Mouse (Mus musculus) cerebellum, adult (tissue): ENCODE measurements at regions not wholly inside any gene's neighbourhood (a gene's known extent, or its start where the extent isn't known, plus 50 kb on each side); places are given as distances from the start of the nearest gene placed in this dataset.
A peak's percentile ranks its signal among the peaks of the same experiment; 100 is the strongest.
"Not testable (repeated sequence)": the region's sequence is repeated elsewhere in the genome, so short reads cannot be mapped to it uniquely, and the experiment has no call there.

Experiments
- ATAC-seq: cut with Nextera tagmentation; 2 replicates; pipeline ENCODE4 v1.9.2; 2017; ENCODE audit warnings: mild to moderate bottlenecking, moderate library complexity, mixed read lengths; ENCODE audit not compliant: insufficient number of reproducible peaks, low FRiP score, low TSS enrichment

DNA sequence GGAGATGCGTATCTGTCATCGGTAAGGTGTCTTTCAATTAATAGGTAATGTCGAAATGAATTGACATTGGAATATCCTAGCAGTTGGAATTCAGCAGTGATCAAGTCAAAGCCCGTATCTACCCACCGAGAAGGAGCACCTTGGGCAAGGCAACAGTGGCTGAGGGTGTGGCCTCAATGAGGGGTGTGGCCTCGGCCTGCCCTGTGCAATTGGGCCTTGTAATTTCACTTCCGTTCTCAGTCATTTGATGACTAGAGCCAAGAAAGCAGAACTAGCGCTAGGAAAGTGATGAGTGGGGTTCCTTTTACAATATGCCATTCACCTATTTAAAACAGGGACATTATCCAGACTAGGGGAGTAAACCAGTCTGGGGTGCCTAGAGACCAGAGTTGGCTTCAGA is 77.6 kb downstream of the Elovl4 start:
- no peak for ATAC-seq

DNA sequence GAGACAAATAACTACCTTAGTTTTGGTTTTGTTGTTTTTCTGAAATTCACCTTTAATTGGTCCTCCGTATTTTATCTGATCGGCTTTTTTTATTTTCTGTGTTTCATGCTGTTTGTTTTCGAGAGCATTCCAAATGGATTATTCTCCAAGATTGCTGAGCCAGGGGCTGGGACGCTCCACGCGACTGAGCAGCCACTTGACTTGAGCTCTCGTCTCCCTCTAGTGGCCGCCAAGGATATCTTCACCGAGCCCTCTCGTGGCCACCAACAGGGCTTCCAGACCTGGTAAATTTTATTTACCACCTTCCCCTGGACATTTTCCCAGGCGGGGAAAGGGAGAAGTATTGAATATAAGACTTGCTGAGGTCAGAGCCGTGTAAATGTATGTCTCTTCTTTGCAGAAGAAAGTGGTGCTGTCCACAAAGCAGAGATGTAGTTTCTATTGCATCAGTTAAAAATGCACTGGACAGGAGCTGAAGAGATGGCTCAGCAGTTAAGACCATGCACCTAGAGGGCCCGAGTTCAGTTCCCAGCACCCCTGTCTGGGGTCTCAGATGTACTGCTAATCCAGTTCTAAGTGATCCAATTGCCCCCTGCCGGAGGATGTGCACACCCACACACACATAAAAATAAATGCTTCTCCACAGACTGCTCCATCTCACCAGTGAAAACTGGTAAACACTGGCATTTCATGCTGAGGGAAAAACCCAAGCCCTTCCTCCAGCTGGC is 78.5 kb downstream of the Elovl4 start:
- ATAC-seq, result peak; percentile 94

DNA sequence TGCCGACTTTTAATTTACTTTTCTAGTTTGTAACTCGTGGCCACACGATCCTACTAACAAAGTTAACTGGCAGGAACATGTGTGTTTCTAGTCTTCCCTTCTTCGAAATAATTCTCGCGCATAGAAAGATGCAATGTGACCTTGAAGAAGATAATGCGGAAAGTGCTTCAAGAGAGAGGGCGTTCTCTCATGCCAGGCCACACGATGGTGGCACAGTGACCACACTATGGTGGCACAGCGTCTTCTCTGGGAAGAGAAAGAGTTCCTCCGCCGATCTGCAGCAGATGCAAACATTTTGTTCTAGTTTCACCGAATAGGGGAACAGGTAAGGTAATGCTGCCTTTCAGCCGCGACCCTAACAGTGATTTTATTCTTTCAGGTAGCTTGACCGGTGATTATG is 79.1 kb downstream of the Elovl4 start:
- ATAC-seq, result no peak

DNA sequence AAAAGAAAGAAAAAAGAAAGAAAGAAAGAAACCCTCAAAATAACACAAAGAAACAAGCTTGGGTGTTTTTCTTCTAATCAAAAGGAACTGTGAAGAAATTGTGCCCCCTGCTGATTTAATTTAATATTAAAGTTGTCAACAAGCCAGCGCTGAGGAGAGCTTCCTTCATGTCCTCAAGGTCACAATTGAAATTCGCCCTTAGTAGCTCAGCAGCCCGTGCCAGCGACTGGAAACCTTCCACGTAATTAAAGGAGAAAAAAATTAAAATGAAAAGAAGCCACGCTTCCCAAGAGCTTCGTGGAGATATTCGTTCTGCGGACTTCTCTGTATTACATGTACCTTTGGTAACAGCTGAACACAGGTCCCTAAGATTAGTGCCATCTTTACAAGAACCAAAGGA is 80.0 kb downstream of the Elovl4 start:
- ATAC-seq, result no peak

DNA sequence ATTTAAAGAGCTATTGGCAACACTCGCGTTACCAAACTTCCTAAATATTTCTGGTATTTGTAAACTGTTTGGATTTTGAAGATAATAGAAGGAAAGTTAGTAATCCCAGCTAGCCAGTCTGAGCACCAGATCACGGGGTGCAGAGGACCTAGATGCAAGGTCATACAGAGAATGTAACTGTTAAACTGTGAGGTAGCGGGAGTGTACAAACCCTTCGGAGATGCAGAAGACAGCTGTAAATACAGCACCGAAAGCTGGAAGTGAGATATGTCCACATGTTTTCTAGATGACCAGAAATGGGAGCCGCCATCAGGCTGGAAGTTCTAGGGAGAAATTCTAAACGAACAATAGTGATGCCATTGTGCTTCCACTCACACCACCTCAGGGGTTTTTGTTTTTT is 80.5 kb downstream of the Elovl4 start:
- ATAC-seq, result no peak

DNA sequence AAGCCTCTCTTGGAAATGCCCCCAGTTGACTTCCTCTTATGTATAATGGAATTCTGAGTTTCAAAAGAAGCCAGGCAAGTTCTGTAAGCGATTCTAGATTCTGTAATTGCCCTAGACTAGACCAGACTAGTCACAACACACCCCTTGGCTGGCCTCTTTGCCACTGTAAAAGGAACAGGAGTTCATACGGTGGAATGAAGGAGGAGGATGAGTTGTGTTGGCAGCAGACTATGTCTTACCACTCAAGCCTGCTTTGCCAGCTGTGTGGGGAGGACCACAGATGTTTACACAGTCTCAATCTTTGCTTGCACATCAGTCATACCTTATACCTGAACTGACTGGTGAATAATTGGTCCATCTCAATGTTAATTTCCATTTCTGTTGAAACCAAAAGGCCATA is 85.1 kb downstream of the Elovl4 start:
- ATAC-seq, result no peak

DNA sequence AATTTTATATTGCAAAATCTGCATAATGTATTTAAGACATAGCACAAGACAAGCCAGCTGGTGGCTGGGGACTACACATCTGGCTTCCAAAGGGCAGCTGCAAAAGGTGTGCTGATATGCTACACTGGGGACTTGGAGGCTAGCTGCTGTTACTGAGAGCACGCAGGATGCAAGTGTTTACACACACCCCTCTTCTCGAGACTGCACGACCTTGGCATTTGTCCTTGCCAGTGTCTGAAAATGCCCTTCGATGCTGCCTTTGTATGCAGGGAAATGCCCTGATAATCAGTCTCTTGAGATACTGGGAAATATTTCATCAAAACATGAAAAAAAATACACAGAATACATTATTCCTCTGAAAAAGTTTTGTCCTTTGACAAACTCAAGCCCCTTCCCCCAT is 86.3 kb downstream of the Elovl4 start:
- no peak for ATAC-seq

DNA sequence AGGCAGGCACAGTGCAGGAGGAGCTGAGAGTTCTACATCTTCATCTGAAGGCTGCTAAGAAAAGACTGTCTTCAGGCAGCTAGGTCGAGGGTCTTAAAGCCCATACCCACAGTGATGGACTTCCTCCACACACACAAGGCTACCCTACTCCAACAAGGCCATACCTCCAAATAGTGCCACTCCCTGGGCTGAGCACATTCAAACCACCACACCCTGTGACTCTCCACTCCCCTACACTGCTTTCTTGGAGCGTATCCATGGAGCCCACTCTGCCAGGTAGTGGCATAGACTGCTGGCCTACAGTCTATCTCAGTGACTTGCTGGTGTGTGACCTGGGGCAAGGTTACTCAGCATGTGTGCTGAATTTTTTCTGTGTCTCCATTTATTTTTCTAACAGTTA is 88.0 kb downstream of the Elovl4 start:
- ATAC-seq, result not testable (repeated sequence)

DNA sequence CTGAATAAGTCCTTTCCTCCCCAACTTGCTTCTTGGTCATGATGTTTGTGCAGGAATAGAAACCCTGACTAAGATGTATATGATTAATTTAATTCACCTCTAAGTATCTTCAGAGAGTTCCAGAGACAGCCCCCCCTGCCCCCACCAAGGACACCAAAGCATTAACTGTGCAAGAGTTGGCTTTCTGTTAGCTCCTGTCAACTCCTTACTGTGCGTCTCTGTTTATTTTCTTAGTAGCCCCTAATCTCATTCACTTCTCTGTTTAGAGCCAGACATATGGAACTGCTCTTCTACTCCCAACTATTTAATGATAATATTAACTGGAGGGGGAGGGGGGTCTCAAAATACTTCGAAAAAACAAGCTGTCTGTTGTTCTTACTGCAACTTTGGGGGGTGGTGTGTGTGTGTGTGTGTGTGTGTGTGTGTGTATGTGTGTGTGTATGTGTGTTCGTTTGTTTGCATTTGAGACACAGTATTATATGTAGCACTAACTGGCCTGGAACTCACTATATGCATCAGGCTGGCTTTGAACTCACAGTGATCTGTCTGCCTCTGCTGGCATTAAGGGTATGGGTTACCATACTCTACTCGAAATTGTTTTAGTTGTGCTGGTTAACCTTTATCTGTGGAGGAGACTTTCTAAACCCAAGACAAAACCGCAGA is 89.8 kb downstream of the Elovl4 start:
- ATAC-seq, result no peak

DNA sequence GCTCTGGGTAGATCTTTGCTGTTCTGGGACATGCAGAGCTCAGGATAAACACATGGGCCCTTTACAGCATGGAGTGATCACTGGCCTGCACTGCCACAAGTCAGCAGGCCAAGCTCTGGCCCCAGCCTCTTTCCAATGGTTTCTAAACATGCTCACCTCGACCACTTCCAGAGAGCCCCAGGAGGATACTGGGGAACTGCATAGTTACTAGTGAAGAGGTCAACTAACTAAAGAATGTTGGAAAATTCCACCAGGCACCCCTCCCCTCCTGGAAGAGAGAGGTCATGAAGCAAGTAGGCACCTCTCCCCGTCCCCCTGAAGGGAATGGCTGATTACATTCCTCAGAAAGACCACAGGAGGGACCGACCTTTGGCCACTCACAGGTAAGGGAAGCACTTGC is 98.7 kb downstream of the Elovl4 start:
- no peak for ATAC-seq

DNA sequence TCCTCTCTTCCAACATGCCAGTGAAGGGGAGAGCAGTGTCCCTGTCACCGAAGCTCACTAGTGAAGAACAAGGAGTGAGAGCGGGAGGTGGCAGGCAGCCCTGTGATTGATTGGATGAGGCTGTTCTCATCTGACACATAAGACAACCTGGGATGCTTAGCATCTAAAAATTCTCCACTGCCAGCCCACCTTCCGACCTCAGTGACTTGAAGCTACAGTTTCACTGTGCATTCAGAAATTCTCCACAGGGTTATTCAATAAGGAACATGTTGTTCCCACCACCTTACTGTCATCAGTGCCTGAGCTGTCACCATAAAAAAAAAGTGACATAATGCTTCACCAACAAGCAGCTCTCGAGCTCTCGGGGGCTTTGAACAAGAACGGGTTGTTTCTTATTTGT is 100.0 kb downstream of the Elovl4 start:
- no peak for ATAC-seq

DNA sequence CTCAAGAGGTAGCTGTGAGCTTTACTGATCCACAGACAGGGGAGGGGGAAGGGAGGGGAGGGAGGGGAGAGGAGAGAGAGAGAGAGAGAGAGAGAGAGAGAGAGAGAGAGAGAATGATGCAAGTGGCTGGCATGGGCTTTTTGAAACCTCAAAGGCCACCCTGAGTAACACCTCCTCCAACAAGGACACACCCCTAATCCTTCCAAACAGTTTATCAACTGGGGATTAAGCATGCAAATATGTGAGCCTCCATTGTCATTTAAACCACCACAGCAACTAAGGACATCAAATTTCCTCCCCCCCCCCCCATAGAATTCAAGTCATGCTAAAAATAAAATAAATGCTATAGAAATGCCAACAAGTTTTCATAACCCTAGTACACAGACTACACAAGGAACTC is 101.9 kb downstream of the Elovl4 start:
- no peak for ATAC-seq

DNA sequence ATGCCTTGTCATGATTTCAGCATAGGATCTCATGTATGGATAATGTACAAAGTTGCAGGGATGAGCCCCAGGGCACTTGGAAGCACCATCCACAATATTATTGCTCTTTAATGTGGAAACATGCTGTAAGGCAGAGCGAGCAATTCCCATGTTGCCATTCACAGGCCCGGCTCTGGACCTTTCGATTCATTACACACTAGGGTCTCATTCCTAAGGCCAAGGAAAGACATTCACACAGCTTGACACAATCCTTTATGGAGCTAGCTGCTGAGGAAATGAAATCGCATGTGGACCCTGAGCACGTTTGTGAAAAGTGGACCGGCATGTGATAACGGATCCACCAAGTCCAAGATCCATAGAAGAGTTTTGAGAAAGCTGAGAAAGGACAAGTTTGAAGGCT is 105.2 kb downstream of the Elovl4 start:
- ATAC-seq, result no peak

DNA sequence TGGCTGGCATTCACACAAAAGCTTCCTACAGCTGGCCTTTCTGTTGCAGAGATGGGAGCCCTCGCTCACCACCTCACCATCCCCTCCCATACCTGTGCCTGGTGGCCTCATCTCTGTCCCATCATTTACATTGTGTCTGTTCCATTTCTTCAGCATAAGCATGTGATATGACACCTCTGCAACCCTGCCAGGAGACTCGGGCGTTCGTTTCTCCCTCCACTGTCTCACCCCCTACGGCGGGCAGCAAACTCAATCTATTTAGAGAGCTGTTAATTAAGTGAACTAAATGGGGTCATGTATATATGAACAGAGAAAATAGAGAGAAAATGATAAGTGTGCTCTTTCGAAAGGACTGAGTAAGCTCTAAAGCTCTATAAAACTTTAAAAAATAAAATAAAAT is 106.0 kb downstream of the Elovl4 start:
- ATAC-seq, result no peak

DNA sequence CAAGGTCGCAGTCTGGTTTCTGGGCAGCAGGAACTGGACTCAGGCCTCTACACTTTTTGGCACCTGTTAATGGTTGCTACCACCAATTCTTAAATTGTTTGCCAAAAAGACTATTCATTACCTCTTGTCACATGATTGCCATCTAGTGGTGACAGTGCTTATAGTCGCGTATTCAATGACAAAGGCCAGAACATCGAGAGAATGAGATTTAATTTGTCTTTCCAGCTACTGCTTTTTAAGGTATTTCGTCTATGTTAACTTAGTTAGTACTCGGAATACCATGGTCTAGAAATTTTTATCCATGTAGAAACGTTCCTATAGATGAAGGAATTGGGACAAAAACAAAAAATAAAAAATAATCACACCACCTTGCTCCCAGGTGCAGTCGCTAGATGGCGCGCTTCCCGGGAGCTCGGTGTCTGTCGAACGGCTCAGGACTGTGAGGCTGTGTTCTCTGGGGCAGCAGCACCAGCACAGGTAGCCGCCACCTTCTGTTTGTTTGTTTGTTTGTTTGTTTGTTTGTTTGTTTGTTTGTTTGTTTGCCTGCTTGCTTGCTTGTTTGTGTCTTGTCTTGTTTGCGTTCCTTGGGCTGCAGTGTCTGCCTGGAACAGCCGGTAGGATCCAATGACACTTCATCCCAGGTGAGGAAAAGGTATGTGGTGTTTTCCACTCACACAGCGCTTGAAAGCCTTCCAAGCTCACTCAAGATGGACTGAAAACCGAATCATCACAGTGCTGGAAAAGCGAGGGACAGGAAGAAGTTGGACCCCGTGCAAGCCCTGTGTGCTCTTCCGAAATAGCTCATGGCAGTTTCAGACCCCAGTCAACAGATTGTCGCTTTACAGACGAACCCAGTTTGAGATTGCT is 114.5 kb downstream of the Elovl4 start:
- peak; percentile 80 for ATAC-seq
